Mouse (Mus musculus) myocyte (in vitro differentiated cells): ENCODE results near the gene Gm20489. TPM values are rescaled to one million over a fixed set of nuclear protein-coding genes. Genes with fewer than 3 reads are reported as not detected.

ENCODE experiments used
- H3K27me3 ChIP-seq: one replicate; pipeline ENCODE4 v1.6.1; 2011; ENCODE audit not compliant: control insufficient read depth, insufficient read depth, insufficient read length
- H3K36me3 ChIP-seq: one replicate; pipeline ENCODE4 v1.6.1; 2011; ENCODE audit not compliant: control insufficient read depth, insufficient read depth
- H3K4me2 ChIP-seq: one replicate; pipeline ENCODE4 v1.6.1; 2011; ENCODE audit warnings: low read depth, control low read depth
- H3K4me3 ChIP-seq: one replicate; pipeline ENCODE4 v1.5.1; 2011; ENCODE audit warnings: mild to moderate bottlenecking, control low read depth, moderate library complexity
- H3K79me2 ChIP-seq: one replicate; pipeline ENCODE4 v1.6.1; 2011; ENCODE audit not compliant: control insufficient read depth, insufficient read depth
- H3ac ChIP-seq: one replicate; pipeline ENCODE4 v1.6.1; 2011; ENCODE audit not compliant: control insufficient read depth, insufficient read length
- CEBPB ChIP-seq: IDR thresholded peaks from 2 replicates; pipeline ENCODE4 v1.6.1; 2011; ENCODE audit warnings: mild to moderate bottlenecking, moderate library complexity; ENCODE audit not compliant: poor library complexity, insufficient read depth, severe bottlenecking
- E2F4 ChIP-seq: IDR thresholded peaks from one replicate; pipeline ENCODE4 v1.6.1; 2011; ENCODE audit warnings: mild to moderate bottlenecking, control low read depth, moderate library complexity; ENCODE audit not compliant: insufficient read depth
- MAX ChIP-seq: IDR thresholded peaks from one replicate; pipeline ENCODE4 v1.6.1; 2011; ENCODE audit warnings: low read depth, mild to moderate bottlenecking, control low read depth
- MYOD1 ChIP-seq, 3 experiments: IDR thresholded peaks; one replicate each; pipeline ENCODE4 v1.6.1; 2011; ENCODE audit warnings: control low read depth in 2 of 3, low read depth in 2 of 3, mild to moderate bottlenecking in 2 of 3, moderate library complexity in 1 of 3; ENCODE audit not compliant: insufficient read length in 2 of 3, control insufficient read depth in 1 of 3
- MYOG ChIP-seq, 3 experiments: IDR thresholded peaks; one replicate each; pipeline ENCODE4 v1.6.1; 2011; ENCODE audit warnings: control low read depth in 2 of 3, low read depth in 2 of 3, mild to moderate bottlenecking in 2 of 3; ENCODE audit not compliant: insufficient read length in 2 of 3, control insufficient read depth in 1 of 3, insufficient read depth in 1 of 3
- POLR2A ChIP-seq: IDR thresholded peaks from one replicate; pipeline ENCODE4 v1.6.1; 2011; ENCODE audit warnings: low read depth, mild to moderate bottlenecking, control low read depth, moderate library complexity; ENCODE audit not compliant: insufficient read length
- POLR2AphosphoS2 ChIP-seq: IDR thresholded peaks from one replicate; pipeline ENCODE4 v1.6.1; 2011; ENCODE audit warnings: low read depth, control low read depth; ENCODE audit not compliant: insufficient read length
- REST ChIP-seq: IDR thresholded peaks from one replicate; pipeline ENCODE4 v1.6.1; 2011; ENCODE audit warnings: mild to moderate bottlenecking, control low read depth, moderate library complexity; ENCODE audit not compliant: insufficient read depth, insufficient read length
- SRF ChIP-seq: IDR thresholded peaks from one replicate; pipeline ENCODE4 v1.6.1; 2011; ENCODE audit warnings: low read depth; ENCODE audit not compliant: control insufficient read depth, insufficient read length
- TCF12 ChIP-seq: IDR thresholded peaks from one replicate; pipeline ENCODE4 v1.6.1; 2011; ENCODE audit warnings: mild to moderate bottlenecking, control low read depth; ENCODE audit not compliant: poor library complexity, insufficient read depth, severe bottlenecking
- TCF3 ChIP-seq: IDR thresholded peaks from one replicate; pipeline ENCODE4 v1.6.1; 2011; ENCODE audit warnings: low read depth, control low read depth; ENCODE audit not compliant: insufficient read length
- USF1 ChIP-seq: IDR thresholded peaks from one replicate; pipeline ENCODE4 v1.6.1; 2011; ENCODE audit warnings: low read depth, mild to moderate bottlenecking, control low read depth, moderate library complexity
- polyA plus RNA-seq: library from polyadenylated mRNA; unstranded; fragments of >200 nt; fragmentation: generic; extraction: Trizol; gene quantifications from one replicate; pipeline ENCODE4 v1.2.1, GENCODE M21; 2012; ENCODE audit warnings: missing spikeins

Gm20489 gene
- polyA plus RNA-seq, 1 experiment: not detected

DNA sequence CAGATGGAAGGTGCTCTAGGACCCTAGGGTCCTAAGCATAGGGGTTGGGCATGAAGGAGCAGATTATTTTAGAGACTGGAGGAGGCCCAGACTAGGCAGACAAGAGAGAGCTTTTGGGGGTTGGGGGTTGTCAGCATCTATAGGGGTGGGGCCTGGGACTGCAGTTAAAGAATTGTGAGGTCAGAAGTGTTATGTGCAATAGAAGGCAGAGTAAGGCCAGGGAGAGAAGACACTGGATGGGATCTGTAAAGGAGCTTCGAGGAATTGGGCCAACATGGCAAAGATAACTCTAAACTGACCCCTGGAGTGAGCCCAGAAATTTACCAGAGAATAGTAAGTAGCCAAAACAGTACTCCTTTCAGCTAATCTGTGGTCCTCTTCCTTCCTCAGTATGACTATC lies 4.9 kb downstream of the Gm20489 start, which contains the start of gene Gm614:
TSS of gene Gm614 (minus strand) at position 101 of the 400 bp plus-strand sequence.
- Histone ChIP-seq H3K36me3 (no peaks in the 10 kb centered on the region), H3K4me3 (no peak within 1 kb of the TSS), H3K27me3 (no peaks in the 10 kb centered on the region), H3K4me2 (no peak within 1 kb of the TSS), H3K79me2 (no peaks in the 10 kb centered on the region), H3ac (no peak within 1 kb of the TSS)
- TF ChIP-seq CEBPB: no peak
- TF ChIP-seq REST: no peak
- no peak for TF ChIP-seq USF1
- TF ChIP-seq POLR2A: no peak
- no peak for TF ChIP-seq TCF12

DNA sequence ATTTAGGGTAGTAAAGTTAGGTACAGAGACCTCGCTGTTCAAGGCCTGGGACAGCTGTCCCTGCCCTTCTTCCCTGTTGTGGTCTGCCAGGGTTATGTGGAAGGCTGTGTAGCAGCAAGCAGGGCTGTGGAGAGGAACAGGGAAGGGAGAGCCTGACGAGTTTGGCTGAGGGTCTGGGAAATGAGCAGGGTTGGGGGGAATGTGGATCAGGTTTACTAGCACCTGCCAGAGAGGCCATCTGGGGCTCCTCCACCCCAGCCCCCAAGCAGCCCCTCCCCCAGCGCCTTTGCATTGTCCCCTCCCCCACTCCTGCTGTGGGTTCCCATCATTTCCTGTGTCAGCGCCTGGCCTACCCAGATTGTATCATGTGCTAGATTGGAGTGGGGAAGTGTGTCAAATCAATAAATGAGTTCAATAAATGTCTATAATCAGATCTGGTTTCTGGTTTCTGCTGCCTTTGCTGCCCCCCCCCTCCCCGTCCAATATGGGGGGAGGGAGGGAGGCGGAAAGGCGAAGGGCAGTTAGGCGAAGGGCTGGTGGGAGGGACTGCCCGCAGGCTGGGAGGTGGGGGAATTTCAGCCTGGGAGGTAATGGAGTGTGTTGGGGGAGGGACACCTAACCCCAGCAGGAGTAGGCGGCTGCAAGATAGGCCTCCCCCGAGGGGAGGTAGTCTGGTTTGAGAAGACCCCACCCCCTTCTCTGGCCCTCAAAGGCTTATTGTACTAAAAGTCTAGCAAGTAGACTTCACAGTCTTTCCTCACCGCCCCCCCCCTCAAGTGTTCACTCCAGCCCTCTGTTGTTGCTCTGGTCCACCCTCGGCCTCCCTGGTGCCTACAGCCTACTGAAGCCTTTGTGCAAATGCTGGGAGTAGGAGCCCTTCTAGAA lies 8.1 kb downstream of the Gm20489 start:
- TF ChIP-seq MYOG (IDR thresholded peaks at IDR 0.05; ENCODE audit: control insufficient read depth in 1 of 3, insufficient read depth in 1 of 3, insufficient read length in 2 of 3, low read depth in 2 of 3) (peak in 2 of 3 experiments; percentile 27 to 70), MAX (no peak), MYOD1 (IDR thresholded peaks at IDR 0.05; ENCODE audit: control insufficient read depth in 1 of 3, insufficient read length in 2 of 3, low read depth in 2 of 3) (peak; percentile 69 to 94 (median 92))
- no peak overlapping the region for H3K4me3 ChIP-seq
- no peaks in the 10 kb centered on the region for H3K27me3 ChIP-seq
- peak overlapping the region; percentile 3 for H3K4me2 ChIP-seq
- no peaks in the 10 kb centered on the region for H3K79me2 ChIP-seq
- no peaks in the 10 kb centered on the region for H3K36me3 ChIP-seq
- no peak overlapping the region for H3ac ChIP-seq

- H3ac ChIP-seq: no peak overlapping the region
- H3K27me3 ChIP-seq: no peaks in the 10 kb centered on the region
- H3K4me3 ChIP-seq: no peak overlapping the region
- H3K4me2 ChIP-seq: no peak overlapping the region
- H3K36me3 ChIP-seq: no peaks in the 10 kb centered on the region
- H3K79me2 ChIP-seq: no peaks in the 10 kb centered on the region
- no peak for TF ChIP-seq USF1
- TF ChIP-seq REST: no peak
- TF ChIP-seq POLR2A: no peak
- TF ChIP-seq POLR2AphosphoS2: no peak
- TF ChIP-seq MYOG (IDR thresholded peaks at IDR 0.05; ENCODE audit: control insufficient read depth in 1 of 3, insufficient read depth in 1 of 3, insufficient read length in 2 of 3, low read depth in 2 of 3): no peak
- TF ChIP-seq CEBPB: no peak
- TF ChIP-seq E2F4: no peak
Measured at GRCm38 (mm10) chrX:101256603-101257002, 12.2 kb downstream of the Gm20489 start.

DNA sequence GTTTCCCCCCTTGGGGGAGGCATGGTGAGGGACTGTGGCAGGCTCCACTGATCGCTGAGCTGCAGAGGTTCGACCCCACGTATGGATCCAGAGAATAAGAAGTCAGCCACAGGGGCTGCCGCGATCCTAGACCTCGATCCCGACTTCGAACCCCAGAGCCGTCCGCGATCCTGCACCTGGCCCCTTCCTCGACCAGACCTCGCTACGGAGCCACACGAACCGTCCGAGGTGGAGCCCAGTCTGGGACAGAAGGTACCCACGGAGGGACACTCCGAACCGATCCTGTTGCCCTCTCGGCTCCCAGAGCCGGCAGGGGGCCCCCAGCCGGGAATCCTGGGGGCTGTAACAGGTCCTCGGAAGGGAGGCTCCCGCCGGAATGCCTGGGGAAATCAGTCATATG lies 14.1 kb downstream of the Gm20489 start:
- peak overlapping the region; percentile 55 for H3K4me3 ChIP-seq
- no peaks in the 10 kb centered on the region for H3K79me2 ChIP-seq
- peak overlapping the region; percentile 74 for H3K4me2 ChIP-seq
- H3K27me3 ChIP-seq: no peaks in the 10 kb centered on the region
- no peak overlapping the region for H3ac ChIP-seq
- no peaks in the 10 kb centered on the region for H3K36me3 ChIP-seq
- no peak for TF ChIP-seq USF1
- no peak for TF ChIP-seq MYOD1 (IDR thresholded peaks at IDR 0.05; ENCODE audit: control insufficient read depth in 1 of 3, insufficient read length in 2 of 3, low read depth in 2 of 3)
- TF ChIP-seq TCF12: no peak
- TF ChIP-seq CEBPB: no peak

DNA sequence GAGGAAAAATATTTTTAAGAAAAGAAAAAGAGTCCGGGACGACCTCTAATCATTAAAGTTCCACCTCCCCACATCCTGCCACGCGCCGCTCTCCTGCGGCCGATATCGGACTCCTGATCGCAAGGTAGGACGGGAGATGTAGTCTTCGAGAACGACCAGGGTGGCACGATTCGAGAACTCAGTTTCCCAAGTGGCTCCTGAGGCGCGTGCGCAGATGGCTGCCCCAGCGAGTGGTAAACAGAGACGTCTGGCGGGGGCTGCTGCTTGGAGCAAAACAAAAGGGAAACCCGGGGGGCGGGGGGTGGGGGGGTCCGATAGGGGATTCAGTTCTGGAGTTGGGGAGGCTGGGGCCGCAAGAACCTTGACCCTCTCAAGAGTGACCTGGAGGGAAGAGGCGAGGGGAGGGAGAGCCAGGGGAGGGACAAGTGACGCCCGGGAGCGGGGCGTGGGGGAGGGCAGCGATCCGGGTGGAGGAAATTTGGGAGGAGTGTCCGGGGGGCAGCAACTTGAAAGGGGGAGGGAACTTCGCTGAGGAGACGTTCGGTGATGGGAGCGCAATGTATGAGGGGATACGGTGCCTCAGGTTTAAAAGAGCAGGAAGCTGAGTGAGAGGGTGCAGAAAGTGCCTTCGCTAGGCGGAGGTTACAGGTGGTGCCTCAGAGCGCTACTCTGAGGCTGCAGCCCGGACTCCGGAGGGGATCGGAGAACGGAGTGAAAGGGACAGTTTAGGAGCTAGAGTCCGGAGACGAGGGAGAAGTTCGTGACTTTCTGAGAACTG lies 14.7 kb downstream of the Gm20489 start, which contains the start of gene Foxo4:
TSS of gene Foxo4 (plus strand) at position 577 of the 778 bp plus-strand sequence.
- H3K79me2 ChIP-seq: no peaks in the 10 kb centered on the region
- peak within 1 kb of the TSS; percentile 74 for H3K4me2 ChIP-seq
- peak within 1 kb of the TSS; percentile 55 for H3K4me3 ChIP-seq
- H3ac ChIP-seq: no peak within 1 kb of the TSS
- H3K36me3 ChIP-seq: no peaks in the 10 kb centered on the region
- TF ChIP-seq MYOD1 (IDR thresholded peaks at IDR 0.05; ENCODE audit: control insufficient read depth in 1 of 3, insufficient read length in 2 of 3, low read depth in 2 of 3) (no peak), POLR2A (peak; percentile 51)
- no peaks in the 10 kb centered on the region for H3K27me3 ChIP-seq

DNA sequence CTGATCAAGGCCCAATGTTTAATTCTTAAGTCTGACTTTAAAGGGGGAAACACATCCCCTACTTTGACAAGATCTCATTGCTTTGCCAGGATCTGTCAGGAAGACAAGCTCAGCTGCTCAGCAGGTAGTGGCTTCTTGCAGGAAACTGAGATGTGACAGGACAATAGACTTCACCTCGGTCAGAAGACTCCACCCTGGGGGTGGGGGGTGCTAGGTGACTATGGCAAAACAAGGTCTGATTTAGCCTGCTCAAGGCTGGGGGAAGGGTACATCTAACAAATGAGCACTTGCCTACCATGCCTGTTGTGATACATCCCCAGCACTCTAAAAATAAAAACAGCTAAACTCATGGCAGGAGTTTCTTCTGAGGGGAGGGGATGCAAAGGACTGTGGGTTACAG lies 23.8 kb downstream of the Gm20489 start:
- no peak for TF ChIP-seq SRF
- no peak for TF ChIP-seq MYOD1 (IDR thresholded peaks at IDR 0.05; ENCODE audit: control insufficient read depth in 1 of 3, insufficient read length in 2 of 3, low read depth in 2 of 3)
- TF ChIP-seq MAX: no peak
- TF ChIP-seq TCF12: no peak
- TF ChIP-seq CEBPB: no peak
- no peak for TF ChIP-seq POLR2A
- TF ChIP-seq REST: no peak
- TF ChIP-seq E2F4: no peak
- no peak for TF ChIP-seq TCF3
- TF ChIP-seq POLR2AphosphoS2: no peak
- no peak for TF ChIP-seq MYOG (IDR thresholded peaks at IDR 0.05; ENCODE audit: control insufficient read depth in 1 of 3, insufficient read depth in 1 of 3, insufficient read length in 2 of 3, low read depth in 2 of 3)
- no peak for TF ChIP-seq USF1
- Histone ChIP-seq H3K4me2 (no peak overlapping the region), H3K36me3 (no peaks in the 10 kb centered on the region), H3K79me2 (no peaks in the 10 kb centered on the region), H3K4me3 (no peak overlapping the region), H3ac (no peak overlapping the region), H3K27me3 (no peaks in the 10 kb centered on the region)
